9 mouse cellular contexts compared by ENCODE assay signal in genomic region chr2:20580331-20580730, GRCm38 (mm10).
"Had no signal": no experiment of that assay in that cellular context is flagged by ENCODE, and none has a peak within 500 bp of the region (broad histone marks: within the 10 kb centered on the region; RNA-seq: fewer than 3 reads in every experiment).

No protein-coding gene starts in this region.

- H3K27ac ChIP-seq: kidney, embryonic 15.5 days; left cerebral cortex, adult 2 months; limb, embryonic 15.5 days; liver, embryonic 14.5 days; midbrain, embryonic 13.5 days had no signal

- ATAC-seq: midbrain, embryonic 13.5 days had no signal

- H3K27me3 ChIP-seq: kidney, embryonic 15.5 days; limb, embryonic 15.5 days; midbrain, embryonic 13.5 days had no signal

- H3K9ac ChIP-seq: kidney, embryonic 15.5 days; limb, embryonic 15.5 days; liver, embryonic 14.5 days; midbrain, embryonic 13.5 days had no signal

- H3K4me3 ChIP-seq: kidney, embryonic 15.5 days; left cerebral cortex, adult 2 months; limb, embryonic 15.5 days; midbrain, embryonic 13.5 days had no signal

- H3K9me3 ChIP-seq: kidney, embryonic 15.5 days; limb, embryonic 15.5 days; midbrain, embryonic 13.5 days had no signal

- H3K4me1 ChIP-seq: kidney, embryonic 15.5 days; limb, embryonic 15.5 days; midbrain, embryonic 13.5 days had no signal

- H3K36me3 ChIP-seq: limb, embryonic 15.5 days; midbrain, embryonic 13.5 days had no signal

- H3K4me2 ChIP-seq: kidney, embryonic 15.5 days; limb, embryonic 15.5 days; midbrain, embryonic 13.5 days had no signal

- DNase-seq: kidney, postnatal 14 days; lung, adult 18-20 months; right cerebral cortex, postnatal 14 days; thymus, postnatal 4 days had no signal
